Mouse (Mus musculus): ENCODE data around the gene Camkv.

Gene Camkv

DNA sequence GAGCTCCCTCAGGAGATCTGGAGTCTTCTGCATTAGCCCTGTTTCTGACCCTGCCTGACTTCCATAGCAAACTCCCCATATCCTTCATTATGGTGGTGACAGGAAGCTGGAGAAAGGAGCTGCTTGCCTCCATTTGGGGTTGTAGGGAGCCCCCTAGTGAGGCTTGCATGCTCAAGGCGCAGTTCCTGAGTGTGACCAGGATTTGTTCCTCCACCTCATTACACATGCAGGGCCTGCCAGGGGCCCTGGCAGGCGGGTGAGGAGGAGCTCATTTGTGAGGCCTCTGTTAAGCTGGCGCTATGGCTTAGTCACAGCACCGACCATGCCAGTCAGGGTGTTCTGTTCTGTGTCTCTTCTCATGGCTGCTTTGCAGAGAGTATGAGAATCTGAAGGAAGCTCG, 26.4 kb downstream of the Camkv start:
- DNase-seq (ENCODE audit: inconsistent age in 2 of 2, low spot score in 1 of 2), result peak in 1 of 2 experiments; percentile 74

DNA sequence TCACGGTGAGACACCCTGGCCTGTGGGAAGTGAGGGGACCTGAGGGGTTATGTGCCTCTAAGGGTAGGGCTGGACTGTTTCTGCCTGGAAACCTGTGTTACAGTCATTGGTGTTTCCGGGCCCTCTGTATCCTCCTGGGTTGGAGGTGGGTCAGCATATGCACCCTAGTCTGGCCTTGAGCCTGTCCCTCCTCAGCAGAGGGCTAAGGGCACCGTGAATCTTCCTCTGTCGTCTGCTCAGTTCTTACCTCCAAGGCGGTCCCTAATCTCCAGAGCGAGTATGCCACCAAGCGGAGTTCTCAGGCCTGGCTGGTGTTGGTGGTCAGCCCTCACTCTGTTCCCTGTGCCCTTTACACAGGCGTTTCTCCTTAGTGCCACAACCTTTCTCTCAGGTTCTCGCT, 27.4 kb downstream of the Camkv start:
- DNase-seq (ENCODE audit: inconsistent age in 2 of 2, low spot score in 1 of 2), result peak in 1 of 2 experiments; percentile 40

DNA sequence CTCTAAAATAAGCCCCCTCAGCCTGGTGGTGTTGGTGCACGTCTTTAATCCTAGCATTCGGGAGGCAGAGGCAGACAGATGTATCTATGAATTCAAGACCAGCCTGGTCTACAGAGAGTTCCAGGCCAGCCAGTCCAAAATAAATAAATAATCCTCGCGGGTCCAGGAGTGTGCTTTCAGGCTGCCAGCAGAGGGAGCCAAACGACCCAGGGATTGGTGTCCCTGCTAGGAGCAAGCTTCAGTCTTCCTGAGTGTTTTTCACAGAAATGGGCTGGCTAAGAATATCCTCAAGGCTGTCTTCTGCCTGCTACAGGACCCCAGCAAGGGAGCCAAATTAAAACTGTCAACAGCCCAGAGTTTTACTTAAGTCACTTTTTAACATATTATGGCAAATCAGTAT, 28.2 kb downstream of the Camkv start:
- peak; percentile 84 to 94 for DNase-seq (ENCODE audit: inconsistent age in 2 of 2, low spot score in 1 of 2)

DNA sequence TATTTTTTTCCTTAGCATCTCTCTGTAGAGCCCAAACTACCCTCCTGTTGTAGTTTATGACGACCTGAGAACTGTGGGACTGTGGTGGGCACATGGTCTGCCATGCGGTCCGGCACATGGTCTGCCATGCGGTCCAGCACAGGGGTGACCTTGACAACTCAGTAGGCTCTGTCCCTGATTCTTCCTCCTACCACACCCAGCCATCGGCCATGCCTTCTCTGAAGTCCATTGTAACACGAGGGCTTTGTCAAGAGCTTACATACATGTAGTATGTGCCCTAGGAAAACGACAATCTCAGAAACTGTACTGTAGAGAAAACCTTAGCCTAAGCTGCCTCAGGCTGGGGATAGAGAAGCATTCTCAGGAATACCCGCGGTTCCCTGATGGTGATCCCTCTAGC, 29.2 kb downstream of the Camkv start:
- DNase-seq (ENCODE audit: inconsistent age in 2 of 2, low spot score in 1 of 2), result peak in 1 of 2 experiments; percentile 25

DNA sequence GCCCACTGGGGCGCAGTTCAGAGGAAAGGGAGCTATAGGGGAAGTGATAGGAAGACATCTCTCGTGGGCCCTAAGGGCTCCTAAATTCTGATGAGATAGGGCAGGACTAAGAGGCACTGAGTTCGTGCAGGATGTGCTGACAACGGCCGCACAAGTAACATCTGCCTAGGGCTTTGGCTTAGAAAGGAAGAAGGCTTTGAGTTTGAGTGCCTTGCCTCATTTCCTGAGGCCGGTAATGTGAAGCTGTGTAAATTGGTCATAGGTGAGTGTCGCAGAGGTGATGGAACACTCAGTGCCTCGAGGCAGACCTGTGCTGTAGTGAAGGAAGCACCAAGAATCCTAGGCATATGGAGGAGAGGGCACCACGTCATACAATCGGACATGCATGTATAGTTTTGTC, 31.2 kb downstream of the Camkv start:
- peak in 1 of 2 experiments; percentile 16 for DNase-seq (ENCODE audit: inconsistent age in 2 of 2, low spot score in 1 of 2)

DNA sequence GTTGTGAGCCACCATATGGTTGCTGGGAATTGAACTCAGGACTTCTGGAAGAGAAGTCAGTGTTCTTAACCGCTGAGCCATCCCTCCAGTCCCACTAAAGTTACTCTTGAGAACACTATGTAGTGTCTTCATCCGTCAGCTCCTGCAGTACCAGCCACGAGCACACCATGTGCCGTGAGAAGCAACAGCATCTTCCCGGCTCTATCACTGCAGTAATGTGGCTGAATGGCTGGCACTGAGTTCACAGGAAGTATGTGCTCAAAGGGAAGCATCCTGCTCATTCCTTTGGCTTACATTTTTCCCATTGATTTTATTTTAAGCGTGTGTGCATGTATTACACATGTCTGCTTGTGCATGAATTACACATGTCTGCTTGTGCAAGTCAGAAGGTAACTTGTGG, 32.0 kb downstream of the Camkv start:
- peak in 1 of 2 experiments; percentile 23 for DNase-seq (ENCODE audit: inconsistent age in 2 of 2, low spot score in 1 of 2)

DNA sequence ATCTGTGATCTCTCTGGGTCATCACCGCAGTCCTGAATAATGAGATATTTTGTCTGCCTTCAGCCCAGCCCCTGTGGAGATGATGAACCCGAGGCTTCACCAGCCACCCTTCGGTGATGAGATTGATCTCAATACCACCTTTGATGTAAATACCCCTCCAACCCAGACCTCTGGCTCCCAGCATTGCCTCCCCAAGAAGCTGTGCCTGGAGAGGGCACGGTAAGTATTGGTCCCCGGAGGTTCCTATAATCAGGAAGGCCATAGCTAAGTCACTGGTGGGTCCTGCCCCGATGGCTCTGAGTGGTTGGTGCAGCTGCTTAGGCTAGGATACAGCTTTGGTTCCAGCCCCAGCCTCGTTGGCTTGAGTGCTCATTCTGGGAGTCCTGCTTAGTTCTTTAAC, 33.1 kb downstream of the Camkv start:
- DNase-seq (ENCODE audit: inconsistent age in 2 of 2, low spot score in 1 of 2), result no peak

DNA sequence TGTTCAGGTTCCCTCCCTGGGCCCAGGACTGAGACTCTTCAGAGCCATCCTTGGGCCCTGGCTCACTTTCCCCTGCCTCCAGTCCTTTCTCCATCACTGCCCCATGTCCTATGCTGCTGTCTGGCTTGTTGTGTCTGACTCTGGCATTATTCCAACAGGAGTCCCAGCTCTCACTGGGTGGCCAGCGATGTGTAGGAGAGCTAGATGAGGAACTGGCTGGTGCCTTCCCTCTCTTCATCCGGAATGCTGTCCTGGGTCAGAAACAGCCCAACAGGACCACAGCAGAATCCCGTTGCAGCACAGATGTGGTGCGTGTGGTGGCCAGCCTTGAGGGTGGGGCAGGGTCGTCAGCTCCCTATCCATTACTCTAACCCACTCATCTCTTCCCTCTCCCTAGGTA, 34.8 kb downstream of the Camkv start:
- peak in 1 of 2 experiments; percentile 18 for DNase-seq (ENCODE audit: inconsistent age in 2 of 2, low spot score in 1 of 2)

DNA sequence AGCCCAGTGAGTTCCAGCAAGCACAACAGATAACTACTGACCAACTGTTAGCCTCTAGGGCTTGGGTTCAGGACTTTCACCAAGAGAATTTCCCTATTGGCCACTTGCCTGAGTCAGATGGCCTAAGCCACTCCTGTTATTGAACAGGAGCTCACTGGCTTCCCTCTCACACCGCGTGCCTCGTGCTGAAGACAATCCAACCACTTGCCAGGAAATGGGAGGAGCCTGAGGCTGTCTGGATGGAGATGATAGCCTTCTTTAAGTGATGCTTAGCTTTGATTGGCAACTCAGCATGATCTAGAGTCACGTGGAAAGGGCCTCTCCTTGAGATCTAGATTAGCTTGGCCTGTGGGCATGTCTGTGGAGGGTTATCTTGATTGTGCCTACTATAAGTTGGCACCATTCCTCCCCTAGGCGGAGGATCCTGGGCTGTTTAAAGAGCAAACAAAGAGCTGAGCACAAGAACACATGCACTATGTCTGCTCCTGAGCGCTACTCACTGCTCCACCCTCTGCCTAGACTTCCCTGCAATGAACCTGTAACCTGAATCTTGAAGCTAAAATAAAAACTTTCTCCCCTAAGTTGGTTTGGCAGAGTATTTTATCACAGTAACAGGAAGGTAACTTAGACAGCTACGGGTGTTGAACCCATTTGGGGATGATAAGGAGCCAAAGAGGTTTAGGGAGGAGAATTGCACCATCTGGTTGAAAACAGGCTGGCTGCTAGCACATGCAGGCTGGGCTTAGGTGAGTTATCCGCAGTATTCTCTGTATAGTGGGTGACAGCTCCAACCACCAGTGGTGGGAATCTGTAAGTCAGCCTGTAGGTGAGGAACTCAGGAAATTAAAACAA, 36.4 kb downstream of the Camkv start:
- DNase-seq (ENCODE audit: inconsistent age in 2 of 2, low spot score in 1 of 2), result peak in 1 of 2 experiments; percentile 22

DNA sequence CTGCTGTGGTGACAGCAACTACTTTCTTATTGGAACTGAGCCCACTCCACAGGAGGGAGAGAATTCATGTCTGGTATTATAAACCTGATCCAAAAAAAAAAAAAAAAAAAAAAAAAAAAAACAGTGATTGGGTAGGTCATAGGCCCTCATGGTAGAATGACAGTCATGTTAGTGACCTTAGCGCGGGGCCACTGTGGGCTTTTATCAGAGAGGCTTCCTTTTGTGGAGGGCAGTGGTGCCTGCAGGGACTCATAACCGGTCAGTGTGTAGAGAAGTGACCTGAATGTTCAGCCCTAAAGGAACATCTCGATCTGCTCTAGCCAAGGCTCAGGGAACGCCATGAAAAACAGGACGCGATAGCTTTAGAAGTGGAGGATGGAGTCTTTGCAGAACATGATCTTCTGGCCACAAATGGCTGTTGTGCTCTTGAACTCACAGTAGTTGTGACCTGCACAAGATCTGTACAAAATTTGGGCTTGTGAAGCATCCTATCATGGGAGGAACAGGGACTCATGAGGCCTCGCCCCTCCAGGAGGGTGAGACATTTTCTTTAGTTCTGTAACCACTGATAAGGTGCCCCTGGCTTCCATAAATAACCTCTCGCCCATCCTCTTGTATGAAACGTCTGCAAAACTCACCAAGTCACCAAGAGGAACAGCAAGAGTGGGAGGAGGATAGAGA, 39.2 kb downstream of the Camkv start:
- DNase-seq (ENCODE audit: inconsistent age in 2 of 2, low spot score in 1 of 2), result no peak

DNA sequence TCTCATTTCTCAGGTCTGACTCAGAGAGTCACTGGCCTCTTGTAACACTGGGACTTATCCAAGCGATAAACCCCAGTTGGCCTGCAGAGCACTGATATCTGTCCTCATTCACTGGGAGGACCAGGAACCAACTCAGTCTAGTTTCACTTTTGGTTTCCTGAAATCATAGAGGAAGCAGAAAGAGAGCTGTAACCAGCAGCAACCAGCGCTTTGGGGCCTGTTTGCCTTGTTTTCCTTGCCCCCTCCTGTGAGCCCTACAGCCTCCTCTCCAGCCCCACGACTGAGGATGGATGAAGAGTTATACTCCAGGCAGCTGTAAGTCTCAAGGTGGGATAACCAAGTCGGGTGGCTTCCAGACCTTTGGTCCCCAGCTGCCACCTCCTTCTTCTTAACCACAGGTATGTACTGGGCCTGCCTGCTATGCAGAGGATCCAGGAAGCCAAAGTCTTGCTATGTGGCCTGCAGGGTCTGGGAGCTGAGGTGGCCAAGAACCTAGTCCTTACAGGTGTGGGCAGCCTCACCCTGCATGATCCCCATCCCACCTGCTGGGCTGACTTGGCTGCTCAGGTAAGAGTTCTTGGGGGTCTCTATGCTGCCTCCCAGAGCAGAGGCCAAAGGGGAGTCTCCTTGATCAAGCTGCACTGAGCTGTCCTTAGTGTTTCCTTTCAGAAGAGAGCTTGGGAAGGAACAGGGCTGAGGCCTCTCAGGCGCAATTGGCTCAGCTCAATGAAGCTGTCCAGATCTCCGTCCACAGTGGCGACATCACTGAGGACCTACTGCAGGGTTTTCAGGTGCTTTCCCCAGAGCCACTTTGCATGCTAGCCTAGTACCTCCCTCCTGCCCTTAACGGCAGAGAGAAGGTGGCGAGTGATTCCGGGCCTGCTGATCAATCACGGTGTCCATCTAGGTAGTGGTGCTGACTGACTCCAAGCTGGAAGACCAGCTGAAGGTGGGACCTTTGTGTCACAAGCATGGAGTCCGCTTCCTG, 40.2 kb downstream of the Camkv start, which contains the start of gene Uba7:
TSS of gene Uba7 (plus strand) at position 107 of the 988 bp plus-strand sequence.
- DNase-seq (ENCODE audit: inconsistent age in 2 of 2, low spot score in 1 of 2), result peak in 1 of 2 experiments; percentile 74

DNA sequence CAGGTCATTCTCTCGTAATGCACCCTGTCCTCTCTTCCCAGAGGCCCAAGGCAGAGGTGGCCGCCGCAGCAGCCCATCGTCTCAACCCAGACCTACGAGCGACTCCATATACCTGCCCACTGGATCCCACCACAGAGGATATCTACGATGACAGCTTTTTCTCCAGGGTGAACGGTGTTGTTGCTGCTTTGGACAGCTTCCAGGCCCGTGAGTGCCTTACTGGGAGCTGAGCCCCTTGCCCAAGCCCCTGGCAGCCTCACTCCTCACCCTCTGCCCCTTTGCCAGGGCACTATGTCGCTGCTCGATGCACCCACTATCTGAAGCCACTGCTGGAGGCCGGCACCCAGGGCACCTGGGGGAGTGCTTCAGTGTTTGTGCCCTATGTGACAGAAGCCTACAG, 43.3 kb downstream of the Camkv start:
- DNase-seq (ENCODE audit: inconsistent age in 2 of 2, low spot score in 1 of 2), result no peak

DNA sequence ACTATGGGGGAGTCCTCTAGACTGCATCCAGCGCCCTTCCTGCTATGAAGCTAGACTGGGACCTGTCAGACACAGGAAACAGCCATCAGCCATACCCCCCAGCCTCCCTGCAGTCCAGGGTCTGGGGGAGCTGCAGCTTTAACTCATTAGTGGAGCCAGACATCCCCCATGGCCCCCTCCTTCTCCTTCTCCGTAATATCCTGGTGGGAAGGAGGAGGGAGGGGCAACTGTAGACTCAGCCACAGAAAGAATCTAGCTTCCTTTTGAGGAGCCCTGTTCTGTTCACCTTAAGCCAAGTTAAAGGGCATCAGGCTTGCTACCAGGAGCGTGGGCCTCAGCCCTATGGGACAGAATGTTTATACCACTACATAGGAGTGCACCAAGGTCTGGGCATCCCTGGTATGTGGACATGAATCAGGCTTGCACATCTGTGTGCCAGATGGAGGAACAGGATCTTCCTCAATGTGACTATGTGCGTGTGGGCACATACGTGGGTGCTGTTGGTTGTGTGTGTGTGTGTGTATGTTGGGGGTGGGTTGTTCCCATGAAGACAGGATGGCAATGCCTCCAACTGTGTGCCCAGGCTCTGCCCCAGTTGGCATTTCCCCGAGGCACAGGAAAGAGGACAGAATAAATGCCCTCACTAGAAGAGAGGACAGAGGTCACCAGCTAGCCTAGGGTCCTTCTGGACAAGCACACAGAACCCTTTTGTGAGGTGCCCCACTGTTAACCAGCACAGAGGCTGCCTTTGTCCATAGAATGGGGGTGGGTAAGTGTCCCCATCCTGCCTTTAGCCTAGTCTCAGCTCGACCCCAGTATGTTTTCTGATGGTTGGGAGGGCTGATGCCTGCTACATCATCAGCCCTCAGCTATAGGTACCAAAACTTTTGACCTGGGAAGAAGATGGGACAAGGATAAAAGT, 46.5 kb downstream of the Camkv start:
- no peak for DNase-seq (ENCODE audit: inconsistent age in 2 of 2, low spot score in 1 of 2)

DNA sequence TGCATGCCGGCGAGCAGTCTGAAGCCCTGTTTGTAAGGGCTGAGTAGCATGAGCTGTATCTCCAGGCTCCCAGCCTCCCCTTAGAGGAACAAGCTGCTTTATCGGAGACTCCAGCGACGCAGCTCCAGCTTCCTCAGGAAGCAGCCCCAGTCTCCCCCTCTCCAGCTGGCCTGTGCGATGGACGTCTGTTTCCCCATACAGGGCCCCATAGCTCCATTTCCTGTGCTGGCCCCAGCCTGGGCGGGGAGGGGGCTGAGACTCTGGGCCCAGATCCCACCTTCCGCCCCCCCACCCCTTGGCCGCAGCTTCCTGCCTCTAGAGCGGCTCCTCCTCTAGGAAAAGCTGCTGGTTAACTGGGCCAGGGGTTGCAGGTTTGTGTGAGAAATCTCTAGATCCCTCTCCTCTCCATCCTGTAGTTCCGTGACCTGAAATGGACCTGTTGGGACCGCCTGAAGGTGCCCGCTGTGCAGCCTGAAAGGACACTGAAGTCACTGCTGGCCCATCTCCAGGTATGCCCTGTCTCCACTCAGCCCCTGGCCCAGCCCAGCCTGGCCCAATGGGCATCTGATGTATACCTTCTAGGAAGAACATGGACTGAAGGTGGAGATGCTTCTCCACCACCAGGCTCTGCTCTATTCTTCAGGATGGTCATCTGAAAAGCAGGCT, 47.3 kb downstream of the Camkv start, which contains the start of gene Gm20661:
TSS of gene Gm20661 (plus strand) at position 378 of the 666 bp plus-strand sequence.
- peak; percentile 68 to 75 for DNase-seq (ENCODE audit: inconsistent age in 2 of 2, low spot score in 1 of 2)

DNA sequence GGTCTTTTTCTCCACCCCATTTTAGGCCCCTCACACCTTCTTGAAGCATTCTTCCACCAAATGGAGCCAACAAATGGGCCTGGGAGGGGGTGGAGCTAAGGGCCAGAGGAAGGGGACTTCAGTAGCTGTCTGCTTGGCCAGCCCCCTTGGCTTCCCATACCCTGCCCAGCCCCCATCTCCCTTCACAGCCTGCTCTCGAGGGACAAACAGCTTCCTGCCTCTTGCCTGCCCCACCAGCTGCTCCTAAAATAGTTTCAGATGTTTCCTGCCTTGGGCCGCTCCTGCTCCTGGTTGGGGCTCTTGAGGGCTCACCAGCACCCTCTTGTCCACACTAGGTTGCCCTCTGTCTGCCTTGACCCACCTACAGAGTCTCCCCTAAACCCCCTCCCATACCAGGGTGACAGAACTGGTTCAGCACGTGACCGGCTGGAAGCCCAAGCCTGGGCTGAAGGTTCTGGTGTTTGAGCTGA, 48.0 kb downstream of the Camkv start:
- peak; percentile 81 for DNase-seq (ENCODE audit: inconsistent age in 2 of 2, low spot score in 1 of 2)

DNA sequence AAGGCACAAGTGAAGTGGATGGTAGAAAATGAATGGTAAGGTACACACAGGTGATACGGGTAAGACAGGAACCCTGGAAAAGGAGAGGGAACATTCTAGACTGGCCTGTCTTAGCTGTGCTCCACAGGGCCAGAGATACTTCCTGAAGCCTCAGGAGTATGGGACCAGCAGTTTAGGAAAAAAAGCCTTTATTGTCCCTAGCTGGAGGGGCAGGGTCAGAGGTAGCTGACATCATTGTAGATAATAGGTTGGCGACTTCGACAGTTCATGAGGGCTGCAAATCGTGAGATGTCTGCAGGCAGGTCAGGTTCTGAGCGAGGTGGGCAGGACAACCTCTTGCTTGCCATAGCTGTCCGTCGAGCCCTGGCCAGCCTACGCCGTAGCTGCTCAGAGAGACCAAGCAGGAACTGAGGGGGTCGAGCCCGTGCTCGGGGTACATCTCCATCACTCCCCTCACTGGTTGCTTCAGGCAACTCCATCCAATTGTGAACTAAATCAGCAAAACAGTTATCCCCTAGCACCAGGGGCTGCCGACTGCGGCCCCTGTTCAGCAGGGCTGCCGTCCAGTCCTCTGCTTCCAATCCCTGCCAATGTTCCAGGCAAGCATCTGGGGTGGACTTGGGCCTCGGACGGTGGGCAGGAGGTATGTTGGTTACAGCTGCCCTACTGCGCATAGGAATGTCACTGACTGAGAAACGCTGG, 48.7 kb downstream of the Camkv start:
- DNase-seq (ENCODE audit: inconsistent age in 2 of 2, low spot score in 1 of 2), result peak in 1 of 2 experiments; percentile 52

DNA sequence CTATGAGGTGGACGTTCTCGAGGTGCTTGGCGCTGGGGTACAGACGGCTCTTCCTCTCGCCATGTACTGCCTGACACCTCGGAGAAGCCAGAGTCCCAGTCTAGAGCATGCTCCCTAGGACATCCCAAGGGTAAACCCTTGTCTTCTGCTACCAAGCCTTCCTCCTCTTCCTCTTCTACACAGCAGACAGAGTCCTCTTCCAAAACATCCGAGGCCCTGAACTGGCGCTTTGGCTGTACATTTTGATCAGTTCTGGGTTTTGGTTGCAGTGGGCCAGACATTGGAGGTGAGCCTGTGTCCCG, 49.2 kb downstream of the Camkv start:
- DNase-seq (ENCODE audit: inconsistent age in 2 of 2, low spot score in 1 of 2), result no peak

Measured in adrenal gland, adult (tissue).